Mouse (Mus musculus) E14TG2a.4 (cell line): ENCODE data around the gene 4930469K13Rik.

Source experiments
- CTCF ChIP-seq: conservative IDR thresholded peaks from 2 replicates; pipeline ENCODE4 v1.5.1; 2014; ENCODE audit warnings: low read length
- NANOG ChIP-seq: IDR thresholded peaks from 2 replicates; pipeline ENCODE4 v1.6.1; 2014; ENCODE audit warnings: borderline replicate concordance, low read length, mixed read lengths
- POU5F1 ChIP-seq: IDR thresholded peaks from 2 replicates; pipeline ENCODE4 v1.6.1; 2014; ENCODE audit warnings: low read length, borderline replicate concordance

DNA sequence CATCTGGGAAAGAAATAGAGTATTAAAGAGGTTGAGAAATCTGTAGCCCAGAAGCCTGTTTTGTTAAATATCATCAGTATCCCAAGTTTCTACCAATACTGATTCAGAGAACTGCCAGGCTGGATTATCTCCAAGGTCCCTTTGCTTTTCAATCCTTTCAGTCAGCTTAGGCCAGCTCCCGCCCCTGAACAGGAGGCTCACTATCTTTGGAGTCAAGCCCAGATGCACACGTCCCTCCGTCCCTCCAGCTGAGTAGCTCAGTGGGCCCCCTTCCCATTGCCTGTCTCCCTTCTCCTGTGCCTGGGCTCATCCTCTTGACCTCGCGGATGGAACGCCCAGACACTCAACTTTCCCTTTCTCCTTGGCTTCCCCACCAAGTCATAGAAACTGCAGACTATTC lies 171.0 kb downstream of the 4930469K13Rik start:
- TF ChIP-seq CTCF (no peak), POU5F1 (no peak), NANOG (no peak)
